Mouse (Mus musculus): ENCODE measurements around the gene Ttc4.

GRCm38 (mm10) chr4:106664697-106665096, 14.0 kb downstream of the Ttc4 start:
- TF ChIP-seq CTCF (conservative IDR thresholded peaks at IDR 0.05; ENCODE audit: insufficient read depth, insufficient read length, low read depth, low read length), result no peak
- no peak for TF ChIP-seq POLR2A (IDR thresholded peaks at IDR 0.05; ENCODE audit: low read depth, low read length)

All from kidney, adult 2 months (tissue).